Mouse (Mus musculus): ENCODE results near the gene Dlx5.

GRCm38 (mm10) chr6:6875676-6876075 lies 6.2 kb downstream of the Dlx5 start:
- TF ChIP-seq POLR2A (IDR thresholded peaks at IDR 0.05; ENCODE audit: insufficient read length, low read depth): no peak
- no peak for TF ChIP-seq TCF12 (IDR thresholded peaks at IDR 0.05; ENCODE audit: insufficient read depth, poor library complexity, severe bottlenecking)
- TF ChIP-seq USF1 (IDR thresholded peaks at IDR 0.05; ENCODE audit: low read depth): no peak
- no peak for TF ChIP-seq SRF (IDR thresholded peaks at IDR 0.05; ENCODE audit: control insufficient read depth, insufficient read length, low read depth)
- no peak for TF ChIP-seq MYOD1 (IDR thresholded peaks at IDR 0.05; ENCODE audit: control insufficient read depth in 1 of 3, insufficient read length in 2 of 3, low read depth in 2 of 3)
- no peak for TF ChIP-seq TCF3 (IDR thresholded peaks at IDR 0.05; ENCODE audit: insufficient read length, low read depth)
- TF ChIP-seq MAX (IDR thresholded peaks at IDR 0.05; ENCODE audit: low read depth): no peak
- no peak for TF ChIP-seq E2F4 (IDR thresholded peaks at IDR 0.05; ENCODE audit: insufficient read depth)
- no peak for TF ChIP-seq POLR2AphosphoS2 (IDR thresholded peaks at IDR 0.05; ENCODE audit: insufficient read length, low read depth)
- no peak for TF ChIP-seq MYOG (IDR thresholded peaks at IDR 0.05; ENCODE audit: control insufficient read depth in 1 of 3, insufficient read depth in 1 of 3, insufficient read length in 2 of 3, low read depth in 2 of 3)
- no peak for TF ChIP-seq CEBPB (IDR thresholded peaks at IDR 0.05; ENCODE audit: insufficient read depth, poor library complexity, severe bottlenecking)

All from myocyte (in vitro differentiated cells).